Mouse (Mus musculus) layer of hippocampus, adult 11-12 months (tissue): ENCODE measurements at regions not wholly inside any gene's neighbourhood (a gene's known extent, or its start where the extent isn't known, plus 50 kb on each side); places are given as distances from the start of the nearest gene placed in this dataset.

ENCODE experiments used
- DNase-seq: peaks from one replicate; pipeline ENCODE4 v3.0.0; 2022; ENCODE audit warnings: low spot score

DNA sequence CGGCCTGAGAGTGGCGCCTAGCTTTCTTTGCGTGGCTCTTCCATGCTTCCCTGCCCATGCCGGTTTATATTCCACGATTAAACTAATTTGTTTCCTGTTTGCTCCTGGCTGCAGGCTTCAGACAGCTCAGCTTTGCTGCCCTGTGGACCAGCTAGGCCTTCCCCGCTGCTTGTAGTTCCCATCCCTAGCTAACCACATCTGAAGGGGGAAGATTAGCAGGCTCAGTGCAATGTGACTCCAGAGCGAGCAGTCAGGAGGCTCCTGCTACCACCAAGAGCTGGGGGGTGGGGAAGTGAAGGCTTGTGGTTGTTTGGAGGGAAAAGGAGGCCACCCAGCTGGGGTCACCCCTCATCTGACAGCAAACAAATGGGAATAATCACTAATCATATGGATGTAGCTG, 125.5 kb upstream of the Sall1 start:
- no peak for DNase-seq

DNA sequence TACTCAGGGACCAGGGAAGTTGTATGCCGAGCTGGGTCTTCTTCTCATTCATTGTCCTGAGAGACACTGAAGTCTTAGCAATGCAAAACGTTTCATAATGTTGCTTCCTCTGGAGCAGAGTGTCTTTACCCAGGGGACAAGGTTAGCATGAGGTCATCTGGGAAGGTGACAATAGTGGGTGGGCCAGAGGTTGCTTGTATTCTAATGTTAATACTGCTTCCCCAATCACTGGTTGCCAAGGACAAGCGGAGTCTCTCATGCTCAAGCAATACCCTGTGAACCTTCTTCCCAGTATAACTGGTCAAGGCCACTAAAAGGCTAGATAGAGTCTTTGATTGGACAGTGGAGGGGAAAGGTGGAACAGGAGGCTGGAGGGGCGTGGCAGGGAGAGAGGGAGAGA, 123.1 kb upstream of the Sall1 start:
- no peak for DNase-seq

DNA sequence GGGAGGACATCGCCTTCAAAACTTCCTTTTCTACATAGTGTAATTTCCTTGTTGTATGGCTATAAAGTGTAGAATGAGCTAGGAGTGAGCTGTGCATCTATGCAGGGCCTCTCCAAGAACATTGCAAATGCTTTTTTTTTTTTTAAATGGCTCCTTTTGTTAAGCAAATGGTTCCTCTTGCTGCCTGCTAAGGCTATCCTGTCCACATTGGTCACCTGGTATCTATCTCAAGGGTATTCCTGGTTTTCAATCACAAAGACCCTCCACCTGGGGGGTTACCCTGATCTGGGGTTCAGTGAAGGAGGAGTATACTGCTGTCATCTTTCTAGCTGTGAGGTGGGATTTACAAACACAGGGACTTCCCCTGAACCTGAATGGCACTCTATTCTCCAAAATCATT, 112.9 kb upstream of the Sall1 start:
- no peak for DNase-seq

DNA sequence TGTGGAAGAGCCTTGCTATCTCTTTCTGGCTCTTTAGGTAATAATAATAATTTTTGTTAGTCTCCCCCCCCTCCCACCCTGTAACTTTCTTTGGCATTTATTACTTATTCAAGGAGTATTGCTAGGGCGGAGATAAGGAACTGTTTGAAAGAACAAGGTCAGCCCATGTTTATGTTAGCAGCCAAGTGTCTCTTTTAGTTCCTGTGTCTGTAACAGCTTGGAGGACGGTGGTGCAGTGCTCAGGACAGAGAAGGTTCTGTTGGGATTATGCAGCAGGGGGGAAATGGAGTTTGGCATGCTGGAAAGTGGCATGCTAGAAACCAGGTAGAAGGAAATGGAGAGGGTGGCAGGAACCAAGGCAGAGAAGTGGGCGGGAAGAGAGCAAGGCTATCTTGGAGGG, 109.6 kb upstream of the Sall1 start:
- no peak for DNase-seq

DNA sequence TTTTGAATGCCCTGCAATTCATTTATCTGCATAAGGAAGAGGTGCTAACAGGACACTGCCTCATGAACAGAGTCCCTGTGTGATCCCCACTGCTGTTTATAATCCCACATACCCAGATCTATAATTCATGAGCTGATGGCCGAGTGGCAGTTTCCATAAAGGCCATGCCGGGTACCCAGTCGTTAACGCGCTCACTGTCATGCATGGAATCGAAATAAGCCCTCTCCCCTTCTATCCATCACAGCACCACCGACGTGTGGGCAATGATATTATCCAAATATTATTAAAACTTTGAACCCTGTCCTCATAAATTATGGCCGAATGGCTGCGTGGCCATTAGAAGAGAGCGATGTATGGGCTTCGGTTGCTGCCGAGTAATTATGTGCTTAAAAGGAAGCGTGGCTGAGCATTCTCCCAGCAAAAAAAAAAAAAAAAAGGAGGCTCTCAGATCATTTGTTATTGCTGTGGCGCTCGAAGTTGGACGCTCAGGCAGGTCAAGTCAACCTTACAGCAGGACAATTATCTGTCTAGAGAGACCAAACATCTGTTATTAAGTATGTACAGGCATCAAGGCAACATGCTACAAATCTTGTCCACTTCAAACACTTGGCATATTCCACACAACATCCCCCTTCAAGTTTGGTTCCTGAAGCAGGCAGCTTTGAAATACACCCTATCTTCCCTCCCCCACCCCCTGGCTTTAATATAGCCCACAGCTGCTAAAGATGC, 109.1 kb upstream of the Sall1 start:
- no peak for DNase-seq

DNA sequence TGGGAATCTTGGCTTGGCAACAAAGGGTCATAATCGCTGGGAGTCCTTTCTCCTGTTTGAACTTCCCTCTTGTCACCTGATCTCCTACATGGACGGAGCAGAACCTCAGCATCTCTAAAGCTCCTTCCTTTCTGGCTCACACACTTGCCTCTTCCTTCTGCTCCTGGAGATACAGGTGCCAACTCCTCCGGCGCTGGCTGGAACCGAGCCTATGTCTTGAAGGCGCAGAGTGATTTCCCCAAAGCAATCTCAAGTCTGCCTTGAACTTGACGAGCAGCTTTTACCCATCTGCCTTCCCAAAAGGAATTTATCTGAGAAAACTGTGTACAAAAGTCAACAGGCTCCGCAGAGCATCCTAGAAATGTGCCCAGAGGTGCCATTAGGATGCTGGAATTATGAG, 108.4 kb upstream of the Sall1 start:
- DNase-seq, result no peak

DNA sequence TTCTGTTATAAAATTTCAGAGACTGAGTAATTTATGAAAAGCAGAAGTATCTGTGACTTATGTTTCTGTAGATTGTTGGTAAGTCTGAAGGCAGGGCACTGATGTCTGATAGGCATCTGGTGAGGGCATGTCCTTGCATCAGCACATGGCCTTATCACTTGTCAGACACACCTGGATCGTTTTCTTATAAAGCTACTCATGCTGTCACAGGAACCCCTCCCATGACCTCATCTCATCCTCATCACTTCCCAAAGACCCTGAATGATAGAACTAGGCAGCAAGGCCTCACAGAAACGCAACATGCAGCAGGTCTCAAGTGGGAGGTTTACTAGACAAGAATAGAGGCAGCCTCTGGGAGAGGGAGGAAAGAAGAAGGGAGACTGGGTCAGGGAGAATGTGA, 107.0 kb upstream of the Sall1 start:
- no peak for DNase-seq

DNA sequence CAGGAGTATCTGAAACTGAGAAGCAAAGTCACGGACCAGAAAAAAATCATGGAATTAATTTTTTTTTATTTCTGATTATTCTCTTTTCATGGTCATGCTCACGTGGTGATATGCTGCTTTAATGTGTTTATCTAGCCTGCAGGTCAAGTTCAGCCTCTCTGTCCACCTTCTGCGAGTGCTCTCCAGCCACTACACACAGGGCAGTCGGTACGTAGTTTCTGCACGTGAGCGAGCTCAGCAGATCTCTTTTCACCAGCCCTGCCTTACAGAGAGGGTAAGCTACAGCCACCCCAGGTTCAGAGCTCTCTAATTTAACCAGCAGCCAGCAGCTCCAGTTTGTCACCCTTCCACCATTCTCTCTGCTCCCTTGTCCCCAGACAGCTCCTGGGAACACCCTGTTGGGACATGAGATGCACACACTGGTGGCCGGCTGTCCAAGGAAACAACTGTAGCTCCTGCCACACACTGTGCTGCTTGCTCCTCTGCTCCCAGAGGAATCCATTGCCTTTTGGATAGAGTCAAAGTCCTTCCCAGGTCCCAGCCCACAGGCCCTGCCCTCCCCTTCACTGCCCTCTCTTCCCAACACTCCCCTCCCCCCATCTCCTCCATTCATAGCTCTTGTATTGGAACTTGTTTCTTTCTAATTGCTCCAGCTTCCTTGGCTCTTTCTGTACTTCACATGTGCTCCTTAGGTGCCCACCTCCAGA, 97.7 kb upstream of the Sall1 start:
- DNase-seq, result no peak

DNA sequence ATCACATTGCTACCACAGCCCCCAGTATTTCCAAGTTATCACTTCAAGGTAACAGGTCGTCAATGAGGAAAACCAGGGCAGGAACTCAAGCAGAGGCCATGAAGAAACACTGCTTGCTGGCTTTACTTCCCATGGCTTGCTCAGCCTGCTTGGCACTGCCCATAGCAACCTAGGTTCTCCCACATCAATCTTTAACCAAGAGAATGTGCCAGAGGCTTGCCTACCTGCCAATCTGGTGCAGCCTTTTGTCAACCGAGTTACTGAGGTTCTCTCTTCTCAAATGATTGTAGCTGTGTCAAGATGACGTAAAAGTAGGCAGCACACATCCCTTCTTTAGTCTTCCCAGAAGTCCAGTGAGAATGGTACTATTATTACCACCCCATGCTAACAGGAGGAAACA, 95.9 kb upstream of the Sall1 start:
- DNase-seq, result no peak

DNA sequence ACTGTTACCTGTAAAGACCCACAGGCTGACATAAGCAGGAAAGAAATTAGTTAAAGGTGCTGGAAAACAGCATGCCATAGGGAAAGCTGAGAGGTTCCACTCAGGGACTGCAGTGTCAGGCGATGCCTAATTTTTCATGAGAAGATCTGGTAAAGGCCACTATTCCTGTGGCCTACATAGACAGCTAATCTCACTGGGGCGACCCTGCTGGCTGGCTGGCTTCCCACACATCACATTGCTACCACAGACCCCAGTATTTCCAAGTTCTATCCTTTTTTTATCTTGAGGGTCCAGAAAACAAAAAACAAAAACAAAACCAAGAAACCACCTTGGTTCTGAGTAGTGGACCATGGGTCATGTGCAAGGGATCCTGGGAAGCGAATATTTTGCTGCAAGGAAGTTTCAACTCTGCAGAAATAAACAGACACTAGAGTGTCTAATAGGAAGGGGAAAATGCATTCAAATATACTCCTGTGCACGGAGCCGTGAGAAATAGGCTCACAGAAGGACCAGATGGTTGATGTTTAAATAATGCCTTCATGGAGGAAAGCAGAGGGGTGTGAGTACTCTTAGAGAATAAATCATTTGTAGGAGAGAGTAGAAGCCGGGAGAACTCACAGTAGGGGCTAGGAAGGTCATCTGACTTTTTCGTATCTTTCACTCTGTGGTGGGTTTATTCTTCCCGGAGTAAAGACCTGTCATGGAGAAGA, 94.6 kb upstream of the Sall1 start:
- DNase-seq, result no peak

DNA sequence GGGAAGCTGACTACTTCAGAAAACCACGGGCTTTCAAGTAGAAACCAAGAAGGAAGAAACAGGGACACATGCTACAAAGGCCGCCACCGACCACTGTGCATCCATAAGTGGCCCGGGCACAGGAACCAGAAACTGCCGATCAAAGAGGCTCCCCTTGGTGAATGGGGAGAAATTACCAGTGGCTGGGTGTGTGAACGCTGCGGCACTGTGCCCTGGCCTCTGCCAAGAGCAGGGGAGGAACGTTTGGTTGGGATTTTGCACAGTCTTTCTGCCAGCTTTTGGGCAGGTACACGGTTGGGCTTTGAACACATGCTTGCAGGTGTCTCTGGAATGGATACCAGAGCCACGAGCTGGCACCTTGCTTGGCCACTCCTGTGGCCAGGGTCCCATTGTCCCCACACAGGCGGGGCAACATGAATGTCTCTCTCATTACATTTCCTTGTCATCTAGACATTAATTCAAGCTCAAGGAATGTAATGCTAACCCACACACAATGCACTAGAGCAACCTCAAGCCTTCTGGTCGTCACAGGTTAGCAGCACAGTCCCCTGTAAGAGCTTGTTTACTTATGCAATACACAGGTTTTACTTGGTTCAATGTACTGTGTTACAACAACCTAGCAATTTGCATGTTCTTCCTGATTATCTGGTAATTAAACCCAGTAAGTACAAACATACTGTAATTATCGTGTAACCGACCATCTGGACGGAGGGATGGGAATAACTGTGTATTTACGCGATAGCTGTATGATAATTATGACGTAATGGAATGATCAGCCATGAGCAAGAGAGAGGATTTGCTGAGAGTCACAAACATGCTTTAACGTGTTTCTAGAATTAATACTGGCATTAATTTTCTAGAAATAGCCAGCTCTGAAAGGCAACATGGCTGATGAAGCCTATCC, 90.9 kb upstream of the Sall1 start:
- DNase-seq, result peak; percentile 20

DNA sequence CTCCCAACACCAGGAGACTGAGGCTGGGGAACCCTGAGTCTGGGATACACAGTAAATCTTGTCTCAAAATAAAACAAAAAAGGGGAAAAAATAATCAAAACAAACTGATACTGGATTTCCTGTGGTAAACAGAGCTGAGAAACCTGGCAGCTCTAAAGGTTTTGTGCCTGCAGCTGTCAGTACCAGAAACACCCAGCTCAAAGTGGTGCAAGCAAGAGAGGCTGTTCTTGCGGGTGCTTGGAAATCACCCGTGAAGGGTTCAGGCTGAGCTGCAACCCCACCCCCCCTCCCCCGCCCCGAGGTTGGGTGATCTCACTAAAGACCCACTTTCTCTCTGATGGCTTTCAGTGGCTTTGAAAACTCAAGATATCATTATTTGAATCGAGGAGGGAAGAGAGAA, 90.1 kb upstream of the Sall1 start:
- no peak for DNase-seq

DNA sequence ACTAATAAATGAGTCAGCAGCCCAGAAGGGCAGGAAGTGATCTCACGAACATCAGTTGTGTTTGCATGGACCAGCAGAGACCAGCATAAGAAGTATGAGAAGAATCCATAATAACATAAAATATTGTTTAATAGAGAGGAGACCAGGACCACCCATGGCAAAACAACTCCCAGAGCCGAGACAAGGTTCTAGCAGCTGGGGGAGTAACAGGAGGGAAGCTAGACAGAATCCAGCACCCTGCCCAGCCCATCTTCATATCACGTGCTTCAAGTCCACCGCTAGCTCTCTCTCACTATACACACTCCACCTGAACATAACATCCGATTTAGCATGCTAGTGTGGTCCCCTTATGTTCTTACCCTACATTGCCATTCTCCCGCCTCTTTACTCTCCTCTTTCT, 77.1 kb upstream of the Sall1 start:
- no peak for DNase-seq

DNA sequence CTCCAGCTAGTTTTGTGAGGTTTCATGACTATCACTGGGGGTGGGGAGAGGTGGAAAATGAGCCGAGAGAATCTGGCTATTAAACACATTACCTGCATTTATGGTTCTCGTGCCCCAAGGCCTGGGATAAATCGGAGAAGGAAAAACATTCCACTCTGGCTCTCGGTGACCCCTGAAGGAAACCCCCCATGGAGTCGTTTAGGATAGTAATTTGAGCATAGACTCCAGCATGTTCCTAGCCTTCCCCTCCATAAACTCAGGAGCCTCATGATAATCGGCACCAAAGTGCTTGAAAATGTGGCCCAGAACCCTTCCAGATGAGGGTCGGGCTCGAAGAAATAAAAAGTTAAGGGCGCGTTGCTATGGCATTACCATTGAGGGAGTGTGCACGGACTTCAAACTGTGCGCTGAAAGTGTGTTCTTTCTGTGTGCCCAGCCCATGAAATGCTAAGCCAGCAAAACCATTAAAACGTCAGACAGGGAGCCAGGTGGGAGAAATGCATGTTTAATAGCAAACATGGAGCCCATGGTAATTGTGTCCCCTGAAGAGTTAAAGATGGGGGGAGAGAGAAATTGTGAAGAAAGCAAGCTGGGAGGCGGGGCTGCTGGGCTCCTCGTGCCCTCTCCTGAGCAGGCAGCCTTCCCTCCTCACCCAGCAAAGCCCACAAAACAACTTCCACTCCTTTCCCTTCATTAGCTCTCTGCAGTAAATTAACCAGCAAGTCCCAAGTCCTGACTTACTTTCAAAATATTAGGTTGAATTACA, 64.1 kb upstream of the Sall1 start:
- DNase-seq, result no peak

DNA sequence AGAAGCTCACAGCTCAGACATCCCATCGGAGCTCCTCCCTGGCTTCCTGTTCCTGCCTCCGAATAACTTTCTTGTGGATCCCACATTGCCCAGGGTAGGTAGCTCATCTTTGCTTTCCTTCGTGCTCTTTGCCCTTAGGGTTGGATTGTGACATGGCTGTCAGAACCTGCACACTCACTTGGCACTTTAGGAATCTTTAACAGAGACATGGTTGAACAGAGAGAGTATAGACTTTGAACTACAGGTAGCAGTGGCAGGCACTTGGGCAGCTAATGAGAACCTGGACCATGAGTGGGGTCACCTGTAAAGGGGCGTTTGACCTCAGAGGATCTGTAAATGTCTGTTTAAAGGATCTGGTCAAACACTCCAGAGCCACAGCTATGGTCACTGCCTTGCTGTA, 62.4 kb upstream of the Sall1 start:
- DNase-seq, result no peak

DNA sequence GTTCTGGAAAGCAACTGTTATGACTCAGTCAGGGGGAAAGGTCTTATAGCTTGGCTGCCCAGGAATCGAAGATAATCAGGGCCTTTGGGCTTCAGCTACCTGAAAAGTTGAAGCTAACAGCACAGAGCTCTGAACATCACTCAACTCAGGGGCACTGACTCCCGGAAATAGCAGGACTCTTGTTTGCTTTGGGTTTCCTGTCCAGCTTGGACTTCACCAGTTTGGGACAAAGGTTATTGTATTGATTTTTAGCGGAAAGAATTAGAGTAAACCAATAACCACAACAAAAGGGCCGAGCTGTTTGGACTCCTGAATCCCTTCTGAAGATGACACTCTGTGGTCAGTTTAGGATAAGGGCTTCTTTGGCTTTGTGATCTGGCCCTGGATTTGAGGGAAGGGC, 53.4 kb upstream of the Sall1 start:
- DNase-seq, result no peak
